Mouse (Mus musculus): Measurements from ENCODE around the gene Olfr1262.

Gene Olfr1262

DNA sequence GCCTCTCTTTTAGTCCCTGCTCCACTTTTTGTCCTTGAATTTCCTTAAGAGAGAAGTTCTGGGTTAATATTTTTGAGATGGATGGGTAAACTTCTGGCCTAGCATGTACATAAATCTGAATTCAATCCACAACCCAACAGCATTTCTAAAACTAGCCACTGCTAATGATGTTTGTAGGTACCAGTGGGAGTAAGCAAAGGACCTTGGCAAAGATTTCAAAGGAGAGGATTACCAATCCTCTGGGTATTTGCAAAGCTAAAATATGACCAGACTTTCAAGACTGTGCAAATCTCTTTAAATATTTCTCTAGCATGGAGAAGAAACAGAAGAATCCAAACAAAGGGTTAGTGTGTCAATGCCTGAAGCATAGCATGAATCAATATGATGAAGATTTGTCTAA, at the start of gene Olfr1262:
Gene Olfr1262 (plus strand): TSS at position 301 of the 400 bp plus-strand sequence.
- in situ Hi-C loops (cut with MboI; ENCODE audit: low sequenced_read_pairs) = no loop called here

DNA sequence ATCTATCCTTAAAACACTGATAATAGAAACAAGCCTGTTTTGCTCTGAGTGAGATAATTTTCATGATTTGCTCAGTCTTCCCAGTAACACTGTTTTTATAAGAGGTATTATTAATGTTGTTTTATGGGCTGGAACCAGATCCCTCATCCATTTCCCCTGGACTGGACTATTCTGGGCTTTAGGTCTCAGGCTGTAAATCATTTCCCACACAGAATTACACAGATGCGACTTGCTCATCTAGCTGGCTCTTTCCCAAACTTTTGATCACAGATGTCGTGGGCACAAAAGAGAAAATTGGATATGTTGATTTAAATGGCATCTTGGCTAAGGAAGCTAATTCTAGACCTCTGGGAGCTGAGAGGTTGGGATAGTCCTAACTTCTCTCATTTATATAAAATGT, 25.8 kb upstream of the Olfr1262 start, which contains the start of gene Olfr1260:
Gene Olfr1260 (plus strand): TSS at position 157 of the 400 bp plus-strand sequence.
- in situ Hi-C loops (cut with MboI; ENCODE audit: low sequenced_read_pairs) = no loop called here

GRCm38 (mm10) chr2:89977709-89978108, 22.2 kb upstream of the Olfr1262 start:
- in situ Hi-C loops (cut with MboI; ENCODE audit: low sequenced_read_pairs) = no loop called here

- in situ Hi-C loops (cut with MboI; ENCODE audit: low sequenced_read_pairs) = no loop called here
These were observed 9.0 kb upstream of the Olfr1262 start, which contains the start of gene Olfr1261 for GRCm38 (mm10) chr2:89990921-89991320. Gene Olfr1261 (plus strand): TSS chr2:89991221.

GRCm38 (mm10) chr2:90011831-90012230, 11.9 kb downstream of the Olfr1262 start, which contains the start of gene Olfr1263:
Gene Olfr1263 (plus strand): TSS chr2:90012131.
- in situ Hi-C loops (cut with MboI; ENCODE audit: low sequenced_read_pairs) = no loop called here

DNA sequence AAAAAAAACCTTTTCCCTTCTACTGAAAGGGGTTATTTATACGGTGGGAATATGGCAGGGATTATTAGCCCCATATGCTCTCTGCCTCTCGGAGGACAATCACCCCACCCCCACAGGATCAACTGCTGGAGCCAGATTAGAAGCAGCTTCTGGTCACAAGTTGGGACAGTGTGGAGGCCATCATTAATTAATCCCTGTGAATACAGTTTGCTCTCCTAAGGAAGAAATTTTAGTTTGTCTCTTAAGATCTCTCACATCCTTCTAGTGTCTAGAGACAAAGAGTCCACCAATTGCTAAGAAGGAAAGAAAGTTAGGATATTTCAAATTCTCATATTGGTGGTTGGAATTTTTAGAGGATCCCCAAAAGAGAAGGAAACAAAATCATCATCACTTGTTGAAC, 25.5 kb downstream of the Olfr1262 start, which contains the start of gene Olfr1264:
Gene Olfr1264 (minus strand): TSS at position 101 of the 400 bp plus-strand sequence.
- in situ Hi-C loops (cut with MboI; ENCODE audit: low sequenced_read_pairs) = no loop called here

- in situ Hi-C loops (cut with MboI; ENCODE audit: low sequenced_read_pairs) = no loop called here
These were observed 35.1 kb downstream of the Olfr1262 start, which contains the start of gene Olfr1265 for GRCm38 (mm10) chr2:90035037-90035436. Gene Olfr1265 (plus strand): TSS chr2:90035337.

All from CH12F3 (cell line).